Mouse (Mus musculus) myocyte (in vitro differentiated cells): Measurements from ENCODE around the gene Gm20388. TPM values are rescaled to one million over a fixed set of nuclear protein-coding genes. Genes with fewer than 3 reads are reported as not detected.

Source experiments
- H3K27me3 ChIP-seq: one replicate; pipeline ENCODE4 v1.6.1; 2011; ENCODE audit not compliant: control insufficient read depth, insufficient read depth, insufficient read length
- H3K36me3 ChIP-seq: one replicate; pipeline ENCODE4 v1.6.1; 2011; ENCODE audit not compliant: control insufficient read depth, insufficient read depth
- H3K4me2 ChIP-seq: one replicate; pipeline ENCODE4 v1.6.1; 2011; ENCODE audit warnings: low read depth, control low read depth
- H3K4me3 ChIP-seq: one replicate; pipeline ENCODE4 v1.5.1; 2011; ENCODE audit warnings: mild to moderate bottlenecking, control low read depth, moderate library complexity
- H3K79me2 ChIP-seq: one replicate; pipeline ENCODE4 v1.6.1; 2011; ENCODE audit not compliant: control insufficient read depth, insufficient read depth
- H3ac ChIP-seq: one replicate; pipeline ENCODE4 v1.6.1; 2011; ENCODE audit not compliant: control insufficient read depth, insufficient read length
- CEBPB ChIP-seq: IDR thresholded peaks from 2 replicates; pipeline ENCODE4 v1.6.1; 2011; ENCODE audit warnings: mild to moderate bottlenecking, moderate library complexity; ENCODE audit not compliant: poor library complexity, insufficient read depth, severe bottlenecking
- E2F4 ChIP-seq: IDR thresholded peaks from one replicate; pipeline ENCODE4 v1.6.1; 2011; ENCODE audit warnings: mild to moderate bottlenecking, control low read depth, moderate library complexity; ENCODE audit not compliant: insufficient read depth
- MAX ChIP-seq: IDR thresholded peaks from one replicate; pipeline ENCODE4 v1.6.1; 2011; ENCODE audit warnings: low read depth, mild to moderate bottlenecking, control low read depth
- MYOD1 ChIP-seq, 3 experiments: IDR thresholded peaks; one replicate each; pipeline ENCODE4 v1.6.1; 2011; ENCODE audit warnings: control low read depth in 2 of 3, low read depth in 2 of 3, mild to moderate bottlenecking in 2 of 3, moderate library complexity in 1 of 3; ENCODE audit not compliant: insufficient read length in 2 of 3, control insufficient read depth in 1 of 3
- MYOG ChIP-seq, 3 experiments: IDR thresholded peaks; one replicate each; pipeline ENCODE4 v1.6.1; 2011; ENCODE audit warnings: control low read depth in 2 of 3, low read depth in 2 of 3, mild to moderate bottlenecking in 2 of 3; ENCODE audit not compliant: insufficient read length in 2 of 3, control insufficient read depth in 1 of 3, insufficient read depth in 1 of 3
- POLR2A ChIP-seq: IDR thresholded peaks from one replicate; pipeline ENCODE4 v1.6.1; 2011; ENCODE audit warnings: low read depth, mild to moderate bottlenecking, control low read depth, moderate library complexity; ENCODE audit not compliant: insufficient read length
- POLR2AphosphoS2 ChIP-seq: IDR thresholded peaks from one replicate; pipeline ENCODE4 v1.6.1; 2011; ENCODE audit warnings: low read depth, control low read depth; ENCODE audit not compliant: insufficient read length
- REST ChIP-seq: IDR thresholded peaks from one replicate; pipeline ENCODE4 v1.6.1; 2011; ENCODE audit warnings: mild to moderate bottlenecking, control low read depth, moderate library complexity; ENCODE audit not compliant: insufficient read depth, insufficient read length
- SRF ChIP-seq: IDR thresholded peaks from one replicate; pipeline ENCODE4 v1.6.1; 2011; ENCODE audit warnings: low read depth; ENCODE audit not compliant: control insufficient read depth, insufficient read length
- TCF12 ChIP-seq: IDR thresholded peaks from one replicate; pipeline ENCODE4 v1.6.1; 2011; ENCODE audit warnings: mild to moderate bottlenecking, control low read depth; ENCODE audit not compliant: poor library complexity, insufficient read depth, severe bottlenecking
- TCF3 ChIP-seq: IDR thresholded peaks from one replicate; pipeline ENCODE4 v1.6.1; 2011; ENCODE audit warnings: low read depth, control low read depth; ENCODE audit not compliant: insufficient read length
- USF1 ChIP-seq: IDR thresholded peaks from one replicate; pipeline ENCODE4 v1.6.1; 2011; ENCODE audit warnings: low read depth, mild to moderate bottlenecking, control low read depth, moderate library complexity
- polyA plus RNA-seq: library from polyadenylated mRNA; unstranded; fragments of >200 nt; fragmentation: generic; extraction: Trizol; gene quantifications from one replicate; pipeline ENCODE4 v1.2.1, GENCODE M21; 2012; ENCODE audit warnings: missing spikeins

Gene Gm20388
- polyA plus RNA-seq, 1 experiment, result 15.3 TPM

DNA sequence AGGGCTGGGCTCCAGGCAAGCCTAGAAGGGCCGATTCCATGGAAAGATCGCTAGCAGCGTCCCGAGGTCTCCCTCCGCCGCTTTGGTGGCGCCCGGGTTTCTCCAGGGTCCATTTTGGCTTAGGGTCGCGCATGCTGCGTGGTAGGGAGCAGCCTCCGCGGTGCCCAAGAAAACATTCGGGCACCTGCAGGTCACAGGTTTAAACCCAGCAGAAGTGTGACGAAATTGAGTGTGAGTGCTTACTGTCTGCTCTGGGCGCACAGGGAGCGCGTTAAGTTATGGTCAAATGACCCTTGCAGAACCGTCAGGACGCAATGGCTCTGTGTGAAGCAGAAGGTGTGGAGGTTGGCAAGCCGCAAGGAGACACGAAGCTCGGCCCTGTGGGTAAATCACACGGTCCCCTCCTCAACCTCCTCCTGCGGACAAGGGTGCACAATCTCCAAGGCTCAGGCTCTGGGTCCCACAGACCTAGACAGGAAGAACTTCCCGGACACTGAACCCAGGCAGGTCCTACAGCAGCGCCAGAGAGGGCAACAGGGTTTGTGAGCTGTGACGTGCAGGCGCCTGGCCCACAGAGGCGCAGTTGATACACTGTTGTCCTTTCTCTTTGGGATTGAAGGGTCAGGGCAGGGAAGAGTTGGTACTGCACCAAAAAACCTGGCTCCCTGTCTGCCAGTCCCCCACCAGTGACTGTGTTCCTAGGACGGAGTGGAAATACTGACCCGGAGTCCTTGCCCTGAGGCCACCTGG lies 1179.2 kb downstream of the Gm20388 start:
- H3K27me3 ChIP-seq, result peaks cover 86% of the 10 kb centered on the region
- no peak for TF ChIP-seq E2F4
- TF ChIP-seq POLR2AphosphoS2, result no peak
- TF ChIP-seq MYOD1 (IDR thresholded peaks at IDR 0.05; ENCODE audit: control insufficient read depth in 1 of 3, insufficient read length in 2 of 3, low read depth in 2 of 3), result no peak
- no peak for TF ChIP-seq TCF12
- TF ChIP-seq SRF, result no peak
- TF ChIP-seq POLR2A, result no peak
- H3ac ChIP-seq, result no peak overlapping the region
- no peaks in the 10 kb centered on the region for H3K79me2 ChIP-seq
- no peaks in the 10 kb centered on the region for H3K36me3 ChIP-seq
- H3K4me3 ChIP-seq, result no peak overlapping the region
- no peak overlapping the region for H3K4me2 ChIP-seq

DNA sequence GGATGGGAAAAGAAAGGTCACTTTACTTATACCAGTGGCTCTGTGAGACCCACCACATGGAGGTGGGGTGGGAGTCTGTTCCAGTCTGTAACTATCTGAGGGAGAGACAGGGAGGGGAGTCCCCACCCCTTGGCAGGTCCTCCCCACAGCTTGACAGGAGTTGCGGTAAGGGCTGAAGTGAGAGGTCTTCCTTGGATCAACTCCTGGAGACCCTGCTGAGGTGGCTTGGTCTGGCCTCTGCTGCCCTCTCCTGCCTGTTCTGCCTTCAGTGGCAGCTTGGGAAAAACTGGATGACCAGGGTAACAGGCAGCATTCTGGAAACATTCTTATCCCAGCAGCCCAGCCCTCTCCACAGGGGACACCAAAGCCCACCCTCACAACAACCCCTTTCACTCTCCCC lies 1180.1 kb downstream of the Gm20388 start:
- TF ChIP-seq TCF12 (no peak), MAX (no peak), E2F4 (no peak), POLR2AphosphoS2 (no peak), POLR2A (no peak), USF1 (no peak), SRF (no peak), REST (no peak), MYOG (IDR thresholded peaks at IDR 0.05; ENCODE audit: control insufficient read depth in 1 of 3, insufficient read depth in 1 of 3, insufficient read length in 2 of 3, low read depth in 2 of 3) (no peak), TCF3 (no peak), CEBPB (no peak), MYOD1 (IDR thresholded peaks at IDR 0.05; ENCODE audit: control insufficient read depth in 1 of 3, insufficient read length in 2 of 3, low read depth in 2 of 3) (no peak)
- Histone ChIP-seq H3K27me3 (peaks cover 77% of the 10 kb centered on the region), H3K4me3 (no peak overlapping the region), H3ac (no peak overlapping the region), H3K36me3 (no peaks in the 10 kb centered on the region), H3K79me2 (no peaks in the 10 kb centered on the region), H3K4me2 (no peak overlapping the region)

DNA sequence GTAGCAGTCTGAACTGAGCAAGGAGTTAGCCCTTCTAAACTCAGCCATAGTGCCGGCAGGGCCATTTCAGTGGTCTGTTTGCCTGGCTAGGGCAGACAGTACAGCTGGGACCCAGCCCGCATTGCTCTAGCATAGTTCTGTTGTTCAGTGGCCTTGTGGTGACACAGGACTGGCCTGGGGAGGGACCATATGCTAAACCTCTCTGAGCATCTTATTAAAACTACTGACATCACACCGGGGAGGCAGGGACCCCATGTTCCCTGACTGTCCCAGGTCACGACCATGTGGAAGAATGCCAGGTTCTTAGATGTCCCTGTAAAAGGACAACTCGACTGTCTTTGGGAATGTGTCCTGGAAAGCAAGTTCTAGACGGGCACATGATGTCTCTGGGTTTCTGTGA lies 1181.5 kb downstream of the Gm20388 start:
- no peak overlapping the region for H3K4me2 ChIP-seq
- peaks cover 64% of the 10 kb centered on the region for H3K27me3 ChIP-seq
- no peaks in the 10 kb centered on the region for H3K79me2 ChIP-seq
- no peak overlapping the region for H3ac ChIP-seq
- TF ChIP-seq MAX, result no peak
- no peak for TF ChIP-seq CEBPB
- TF ChIP-seq POLR2A, result no peak
- TF ChIP-seq POLR2AphosphoS2, result no peak
- no peak for TF ChIP-seq SRF
- no peak for TF ChIP-seq MYOG (IDR thresholded peaks at IDR 0.05; ENCODE audit: control insufficient read depth in 1 of 3, insufficient read depth in 1 of 3, insufficient read length in 2 of 3, low read depth in 2 of 3)
- no peak for TF ChIP-seq E2F4
- TF ChIP-seq REST, result no peak
- no peak for TF ChIP-seq TCF12
- no peak for TF ChIP-seq MYOD1 (IDR thresholded peaks at IDR 0.05; ENCODE audit: control insufficient read depth in 1 of 3, insufficient read length in 2 of 3, low read depth in 2 of 3)
- TF ChIP-seq TCF3, result no peak
- no peak for TF ChIP-seq USF1
- H3K4me3 ChIP-seq, result no peak overlapping the region
- no peaks in the 10 kb centered on the region for H3K36me3 ChIP-seq

DNA sequence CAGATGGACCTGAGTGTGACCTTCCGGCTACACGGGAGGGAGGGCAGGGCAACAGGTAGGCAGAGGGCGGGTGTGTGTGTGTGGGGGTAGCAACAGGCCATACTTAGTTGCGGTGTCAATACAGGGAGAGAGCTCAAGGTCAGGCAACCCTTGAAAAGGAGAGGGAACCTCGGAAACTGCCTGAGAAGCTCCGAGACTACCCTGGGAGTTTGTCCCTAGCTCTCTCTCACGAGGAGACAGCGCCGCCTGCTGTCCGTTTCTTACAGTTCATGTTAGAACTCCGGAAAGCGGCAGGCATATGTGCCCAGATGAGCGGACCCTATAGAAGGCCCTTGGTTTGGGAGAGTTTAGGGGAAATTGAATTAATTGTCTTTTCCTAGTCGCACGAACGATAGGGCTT lies 1182.0 kb downstream of the Gm20388 start:
- no peaks in the 10 kb centered on the region for H3K79me2 ChIP-seq
- H3K4me2 ChIP-seq, result no peak overlapping the region
- H3K27me3 ChIP-seq, result peaks cover 59% of the 10 kb centered on the region
- H3ac ChIP-seq, result no peak overlapping the region
- H3K36me3 ChIP-seq, result no peaks in the 10 kb centered on the region
- no peak for TF ChIP-seq SRF
- no peak for TF ChIP-seq E2F4
- TF ChIP-seq REST, result no peak
- TF ChIP-seq TCF3, result no peak
- no peak for TF ChIP-seq USF1
- no peak for TF ChIP-seq MYOD1 (IDR thresholded peaks at IDR 0.05; ENCODE audit: control insufficient read depth in 1 of 3, insufficient read length in 2 of 3, low read depth in 2 of 3)
- no peak for TF ChIP-seq MAX
- no peak for TF ChIP-seq POLR2AphosphoS2
- no peak for TF ChIP-seq MYOG (IDR thresholded peaks at IDR 0.05; ENCODE audit: control insufficient read depth in 1 of 3, insufficient read depth in 1 of 3, insufficient read length in 2 of 3, low read depth in 2 of 3)
- TF ChIP-seq CEBPB, result no peak
- TF ChIP-seq TCF12, result no peak
- TF ChIP-seq POLR2A, result no peak
- no peak overlapping the region for H3K4me3 ChIP-seq
